Mouse (Mus musculus) layer of hippocampus, postnatal 10 days (tissue): ENCODE data around the gene Ank3. TPM values are rescaled to one million over a fixed set of nuclear protein-coding genes. Genes with fewer than 3 reads are reported as not detected.
"Not testable (repeated sequence)": the region's sequence is repeated elsewhere in the genome, so short reads cannot be mapped to it uniquely, and the experiment has no call there.

Experiments
- DNase-seq, 2 experiments: peaks; one replicate each; pipeline ENCODE4 v3.0.0; 2021; ENCODE audit warnings: low spot score in 2 of 2
- total RNA-seq, 2 experiments: library from RNA; stranded (reverse); gene quantifications; 2 replicates each; pipeline ENCODE4 v1.2.3; 2021

The Ank3 gene
- total RNA-seq, 2 experiments from 2014 or later = 457 to 507 TPM

- peak; percentile 54 to 62 for DNase-seq
Observed at GRCm38 (mm10) chr10:69889779-69890178, 491.2 kb downstream of the Ank3 start.

GRCm38 (mm10) chr10:69890389-69890985 lies 491.9 kb downstream of the Ank3 start:
- no peak for DNase-seq

- no peak for DNase-seq
Observed at GRCm38 (mm10) chr10:69892162-69892561, 493.6 kb downstream of the Ank3 start.

- DNase-seq = no peak
Observed at GRCm38 (mm10) chr10:69895606-69896005, 497.0 kb downstream of the Ank3 start.

- DNase-seq = no peak
Observed at GRCm38 (mm10) chr10:69897927-69898326, 499.4 kb downstream of the Ank3 start.

GRCm38 (mm10) chr10:69898821-69899220 lies 500.2 kb downstream of the Ank3 start:
- no peak for DNase-seq

GRCm38 (mm10) chr10:69899788-69900187 lies 501.2 kb downstream of the Ank3 start:
- no peak for DNase-seq

GRCm38 (mm10) chr10:69902024-69902423 lies 503.5 kb downstream of the Ank3 start:
- DNase-seq = no peak

GRCm38 (mm10) chr10:69904321-69904720 lies 505.7 kb downstream of the Ank3 start:
- no peak for DNase-seq

- no peak for DNase-seq
Observed at GRCm38 (mm10) chr10:69907795-69908764, 509.5 kb downstream of the Ank3 start.

GRCm38 (mm10) chr10:69909856-69910255 lies 511.3 kb downstream of the Ank3 start:
- DNase-seq = no peak

- not testable (repeated sequence) for DNase-seq
Observed at GRCm38 (mm10) chr10:69910304-69910703, 511.7 kb downstream of the Ank3 start.

GRCm38 (mm10) chr10:69910726-69911125 lies 512.2 kb downstream of the Ank3 start:
- DNase-seq = not testable (repeated sequence)

- no peak for DNase-seq
Observed at GRCm38 (mm10) chr10:69915566-69915965, 517.0 kb downstream of the Ank3 start.

GRCm38 (mm10) chr10:69916205-69916604 lies 517.6 kb downstream of the Ank3 start:
- no peak for DNase-seq

GRCm38 (mm10) chr10:69916689-69917435 lies 518.3 kb downstream of the Ank3 start:
- DNase-seq = no peak

GRCm38 (mm10) chr10:69917711-69918110 lies 519.1 kb downstream of the Ank3 start:
- no peak for DNase-seq

GRCm38 (mm10) chr10:69918461-69919151 lies 520.0 kb downstream of the Ank3 start:
- DNase-seq = no peak

- no peak for DNase-seq
Observed at GRCm38 (mm10) chr10:69919152-69919492, 520.5 kb downstream of the Ank3 start.

GRCm38 (mm10) chr10:69919746-69920145 lies 521.2 kb downstream of the Ank3 start:
- no peak for DNase-seq

GRCm38 (mm10) chr10:69922076-69922475 lies 523.5 kb downstream of the Ank3 start:
- DNase-seq = no peak
